Mouse (Mus musculus) retina, postnatal 7 days (tissue): Measurements from ENCODE around the gene Ecd.

Experiments used
- DNase-seq: peaks from one replicate; pipeline ENCODE4 v3.0.0-alpha.2; 2012; ENCODE audit warnings: low read depth, low spot score

The Ecd gene

DNA sequence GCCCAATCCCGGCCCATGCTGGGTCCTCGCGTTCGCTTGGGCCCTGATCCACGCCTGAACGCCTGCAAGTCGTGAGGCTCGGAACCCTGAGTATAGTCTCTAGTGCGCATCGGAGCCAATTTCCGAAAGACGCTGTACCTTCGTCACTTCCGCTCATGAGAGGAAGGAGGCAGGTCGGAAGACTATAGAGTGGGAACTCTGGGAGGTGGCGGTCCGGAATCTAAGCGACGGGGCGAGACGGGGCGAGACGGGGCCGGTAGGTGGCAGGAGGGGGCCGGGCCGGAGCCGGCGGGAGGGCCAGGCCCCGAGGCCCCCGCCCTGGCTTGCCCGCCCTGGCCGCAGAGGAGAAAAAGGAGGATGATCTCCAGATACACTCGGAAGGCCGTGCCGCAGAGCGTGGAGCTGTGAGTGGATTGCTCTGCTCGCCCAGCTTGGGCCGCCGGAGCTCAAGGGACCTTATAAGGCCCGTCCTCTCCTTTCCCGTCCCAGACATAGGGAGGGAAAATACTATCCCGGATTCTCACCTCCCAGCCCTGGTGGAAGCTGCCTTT lies at the start of gene Ecd, which contains the start of gene Fam149b:
Ecd (minus strand) TSS at position 131 of the 551 bp plus-strand sequence.
Fam149b (plus strand) TSS at position 172 of the 551 bp plus-strand sequence.
- DNase-seq, result peak; percentile 98

DNA sequence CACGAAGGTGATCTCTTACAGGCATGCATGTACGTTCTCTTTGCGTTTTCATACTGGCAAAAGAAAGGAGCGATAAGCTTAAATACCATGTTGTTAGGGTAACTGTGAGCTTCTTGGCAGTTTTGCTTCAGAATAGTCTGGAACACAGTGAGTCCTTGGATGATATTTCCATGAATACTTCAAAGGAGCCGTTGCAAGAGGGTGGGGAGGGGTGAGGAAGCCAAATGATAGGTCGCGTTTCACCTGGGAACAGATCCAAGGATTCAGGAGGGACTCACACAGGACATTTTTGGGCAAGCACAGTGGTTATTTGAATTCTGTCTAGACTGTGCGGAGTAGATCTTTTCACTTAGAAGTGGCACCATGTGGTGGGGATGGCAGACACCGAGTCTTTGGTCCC lies 49.3 kb upstream of the Ecd start:
- no peak for DNase-seq

DNA sequence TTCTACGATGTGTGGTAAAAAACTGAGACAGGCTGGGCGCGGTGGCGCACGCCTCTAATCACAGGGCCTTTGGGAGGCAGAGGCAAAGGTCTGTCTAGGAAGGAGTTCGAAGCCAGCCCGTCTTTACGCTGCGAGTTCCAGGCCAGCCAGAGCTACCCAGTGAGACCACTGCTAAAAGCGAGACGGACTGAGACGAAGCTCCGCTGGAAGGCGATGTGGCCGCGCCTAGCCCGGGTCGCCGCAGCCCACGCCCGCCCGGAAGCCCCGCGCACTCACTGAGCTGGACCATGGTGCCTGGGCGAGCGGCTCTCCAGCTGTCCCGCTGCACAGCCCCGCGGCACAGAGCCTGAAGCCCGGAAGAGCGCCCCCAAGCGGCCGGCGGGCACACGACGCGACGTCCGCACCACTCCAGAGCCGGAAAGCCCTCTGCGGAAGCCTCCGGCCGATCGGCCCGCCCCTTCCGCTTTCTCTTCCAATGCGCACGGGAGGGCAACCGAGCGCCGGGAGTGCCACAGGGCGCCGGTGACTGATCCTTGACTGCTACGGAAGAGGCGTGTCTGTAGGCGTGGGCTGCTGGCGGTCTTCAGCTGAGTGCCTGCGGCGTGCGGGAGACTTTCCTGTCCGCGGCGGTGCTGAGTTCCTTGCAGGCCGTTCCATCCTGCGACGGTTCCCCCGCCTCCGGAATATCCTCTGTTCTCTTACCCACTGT lies 45.4 kb upstream of the Ecd start, which contains the start of gene Mrps16:
Mrps16 (minus strand) TSS at position 430 of the 709 bp plus-strand sequence.
- peak; percentile 93 for DNase-seq

DNA sequence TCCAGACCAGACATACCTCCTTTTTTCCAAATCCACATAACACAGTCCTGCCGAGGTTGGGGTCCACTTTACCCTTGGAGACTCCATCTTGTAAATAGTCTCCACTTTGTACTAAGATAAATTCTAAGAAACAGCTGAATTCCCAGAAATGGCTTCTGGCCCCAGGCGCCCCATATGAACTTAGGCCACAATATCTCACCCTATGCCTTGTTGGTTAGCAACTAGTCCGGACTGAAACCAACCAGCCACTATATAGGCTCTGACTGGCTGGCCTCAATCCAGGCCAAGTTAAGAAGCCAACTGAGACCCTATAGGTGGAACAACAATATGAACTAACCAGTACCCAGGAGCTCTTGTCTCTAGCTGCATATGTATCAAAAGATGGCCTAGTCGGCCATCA lies 44.4 kb upstream of the Ecd start:
- no peak for DNase-seq

DNA sequence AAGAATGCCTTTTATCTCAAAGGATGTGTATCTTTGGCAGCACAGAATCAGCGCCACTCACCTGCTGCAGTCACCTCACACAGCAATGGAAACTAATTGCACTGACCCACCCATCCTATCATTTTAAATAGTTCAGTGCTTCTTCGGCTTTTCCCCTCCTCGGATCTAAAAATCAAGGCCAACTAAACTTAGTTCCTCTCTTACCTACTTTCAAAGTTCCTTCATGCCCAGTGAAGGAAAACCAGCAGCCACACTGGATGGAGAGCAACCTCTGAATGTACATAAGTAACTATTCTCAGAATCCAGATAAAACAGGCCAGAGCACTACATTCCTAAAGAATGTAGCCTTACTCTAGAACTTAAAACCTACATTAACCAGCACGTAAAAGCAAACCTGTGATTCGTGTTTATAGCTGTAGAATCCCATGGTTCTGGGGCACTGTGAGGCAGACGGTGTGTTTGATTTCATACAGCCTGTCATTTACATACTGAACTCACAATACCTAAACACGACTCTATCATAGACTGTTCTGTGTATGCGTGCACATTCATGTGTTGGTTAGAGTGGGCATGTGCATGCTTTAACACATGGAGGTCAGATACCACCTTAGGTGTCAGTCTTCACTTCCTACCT lies 41.6 kb upstream of the Ecd start:
- DNase-seq, result no peak

DNA sequence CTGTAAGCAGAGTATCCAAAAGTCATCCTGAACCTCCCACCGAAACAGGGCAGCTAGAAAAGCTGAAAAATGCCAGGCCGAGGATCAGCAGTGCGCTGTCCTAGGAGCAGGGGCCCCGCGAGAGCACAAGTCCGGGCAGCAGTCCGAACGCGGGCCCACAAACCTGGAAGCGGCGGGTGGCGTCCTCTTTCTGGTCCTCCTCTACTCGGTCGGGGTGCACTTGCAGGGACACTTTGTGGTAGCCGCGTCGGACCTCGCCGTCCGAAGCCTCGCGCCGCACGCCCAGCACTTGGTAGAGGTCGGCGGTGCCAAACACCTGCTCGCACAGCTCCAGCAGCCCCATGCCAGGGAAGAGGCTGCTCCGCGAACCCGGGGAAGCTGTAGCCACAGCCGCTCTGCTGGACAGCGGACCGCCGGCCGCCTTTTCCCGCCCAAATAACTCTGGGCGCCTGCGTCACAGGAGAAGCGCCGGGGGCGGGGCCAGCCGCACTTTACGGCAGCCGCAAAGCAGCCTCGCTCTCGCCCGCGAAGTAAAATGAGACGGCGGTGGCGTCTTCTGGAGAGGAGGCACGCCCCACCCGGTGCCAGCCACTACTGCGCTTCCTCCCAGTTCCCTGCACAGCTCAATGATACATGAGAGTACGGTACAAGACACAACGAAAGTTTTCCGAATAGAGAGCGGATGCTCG lies 40.7 kb upstream of the Ecd start, which contains the start of gene Dnajc9:
Dnajc9 (minus strand) TSS at position 470 of the 689 bp plus-strand sequence.
- DNase-seq, result peak; percentile 78

DNA sequence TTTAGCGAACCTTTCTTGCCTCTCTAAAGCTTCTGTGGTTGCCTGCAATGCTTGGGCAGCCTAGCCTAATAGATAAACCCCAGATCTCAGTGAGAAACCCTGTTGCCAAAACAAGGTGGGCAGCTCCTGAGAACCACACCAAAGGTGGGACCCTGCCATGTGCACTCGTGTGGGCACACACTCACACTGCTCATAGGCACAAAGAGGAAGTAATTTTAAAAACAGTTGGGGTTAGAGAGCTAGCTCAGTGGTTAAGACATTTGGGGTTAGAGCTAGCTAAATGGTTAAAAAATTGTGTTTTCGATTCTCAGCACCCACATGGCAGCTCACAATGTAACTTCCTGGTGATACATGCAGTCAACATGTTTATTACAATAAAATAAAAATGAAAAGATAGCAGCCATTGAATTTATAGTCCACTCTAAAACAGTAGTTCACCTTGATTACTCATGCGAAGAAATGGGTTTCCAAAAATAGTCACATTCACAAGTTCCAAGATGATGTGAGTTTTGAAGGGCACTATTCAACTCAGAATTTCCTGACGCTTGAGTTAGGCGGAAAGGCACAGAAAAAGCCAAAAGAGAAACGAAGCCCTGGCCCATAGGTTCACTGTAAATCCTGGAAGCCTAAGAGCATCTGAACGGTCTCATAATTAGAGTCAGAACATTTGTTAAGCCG lies 32.0 kb upstream of the Ecd start:
- no peak for DNase-seq

DNA sequence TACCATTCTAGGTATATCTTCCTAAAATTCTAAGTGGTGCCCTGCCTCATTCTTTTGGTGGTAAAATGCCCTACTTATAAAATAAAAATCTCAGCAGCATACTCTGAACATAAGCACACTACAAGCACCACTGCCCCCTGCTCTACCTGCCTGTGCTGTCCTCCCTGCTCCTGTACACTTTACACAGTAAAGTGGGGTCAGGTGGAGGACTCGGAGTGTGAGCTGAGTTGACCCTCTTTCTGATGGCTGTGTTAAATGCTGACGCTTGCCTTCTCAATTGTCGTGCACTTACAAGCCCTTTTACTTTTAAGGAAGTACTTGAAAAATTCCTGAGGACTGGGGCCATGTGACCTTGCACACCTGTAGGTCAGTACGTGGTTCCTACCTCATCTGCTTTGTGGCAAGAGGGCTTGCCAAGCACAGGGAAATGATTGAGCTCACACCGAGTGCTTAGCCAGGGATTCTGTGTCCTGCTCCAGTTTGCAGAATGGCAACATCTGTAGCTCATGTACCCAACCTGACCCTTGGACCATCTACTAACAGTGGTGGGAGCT lies 31.2 kb upstream of the Ecd start:
- DNase-seq, result no peak

DNA sequence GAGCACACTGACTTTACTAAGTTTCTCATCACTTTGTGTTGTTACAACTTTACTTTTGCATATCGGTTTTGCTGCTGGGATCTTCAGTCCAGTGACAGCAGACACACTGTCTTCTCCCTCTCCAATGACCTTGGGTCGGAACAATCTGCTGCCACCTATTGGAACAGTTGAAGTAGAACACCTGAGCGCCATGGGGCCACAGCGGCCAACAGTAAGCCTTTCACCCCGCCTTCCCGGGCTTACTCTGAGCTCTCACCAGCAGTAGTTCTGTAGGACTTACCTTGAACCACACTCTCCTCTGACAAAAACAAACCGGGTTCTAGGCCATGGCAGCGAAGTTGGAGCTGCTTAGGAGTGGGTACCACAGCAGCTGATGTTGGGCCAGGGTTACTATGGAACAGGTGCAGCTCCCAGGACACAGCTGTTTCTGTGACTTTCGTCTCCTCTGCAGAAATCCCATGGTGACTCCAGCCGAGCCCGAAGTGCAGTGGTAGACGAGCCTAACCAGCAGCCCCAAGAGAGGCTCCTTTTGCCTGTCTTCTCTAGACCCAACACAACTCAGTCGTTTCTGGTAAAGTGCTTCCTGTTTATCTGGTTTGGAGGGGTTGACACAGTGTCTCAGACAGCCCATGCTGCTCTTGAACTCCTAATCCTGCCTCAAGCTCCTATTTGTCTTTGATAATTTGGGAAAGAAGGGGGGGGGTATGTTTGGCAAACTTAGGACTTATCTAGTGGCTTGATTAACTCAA lies 30.6 kb upstream of the Ecd start:
- peak; percentile 49 for DNase-seq

DNA sequence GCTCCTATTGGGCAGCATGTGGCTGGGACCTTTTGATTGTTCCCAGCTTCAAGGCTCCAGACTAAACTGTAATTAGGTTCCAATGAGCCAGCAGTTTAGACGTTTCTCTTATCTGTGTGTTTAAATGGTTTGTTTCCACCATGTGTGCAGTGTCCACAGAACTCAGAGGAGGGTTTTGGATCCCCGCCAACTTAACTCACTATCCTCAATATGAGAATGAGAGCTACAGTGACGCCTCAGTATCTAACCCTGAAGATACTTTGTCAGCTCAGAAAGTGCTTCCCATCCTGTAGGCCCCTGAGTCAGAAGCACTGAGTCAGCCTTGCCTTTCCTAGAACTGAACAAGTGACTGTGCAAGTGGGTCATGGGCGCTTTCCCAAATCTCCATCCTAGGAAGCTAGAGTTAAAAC lies 29.2 kb upstream of the Ecd start:
- DNase-seq, result no peak

DNA sequence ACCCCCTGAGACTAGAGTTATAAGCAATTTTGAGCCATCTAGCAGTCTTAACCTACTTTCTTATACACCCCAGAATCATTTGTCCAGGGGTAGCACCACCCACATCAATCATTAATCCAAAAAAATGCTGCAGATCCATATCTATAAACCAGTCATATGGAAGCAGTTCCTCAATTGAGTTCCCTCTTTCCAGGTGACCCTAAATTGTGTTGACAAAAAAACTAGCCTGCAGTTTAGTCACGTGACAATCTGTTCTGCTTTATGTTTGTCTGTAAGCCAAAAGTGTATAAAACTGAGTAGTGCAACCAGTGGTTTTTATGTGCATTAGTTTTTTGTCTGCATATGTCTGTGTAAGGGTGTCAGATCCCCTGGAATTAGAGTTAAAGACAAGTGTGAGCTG lies 23.9 kb upstream of the Ecd start:
- DNase-seq, result no peak

DNA sequence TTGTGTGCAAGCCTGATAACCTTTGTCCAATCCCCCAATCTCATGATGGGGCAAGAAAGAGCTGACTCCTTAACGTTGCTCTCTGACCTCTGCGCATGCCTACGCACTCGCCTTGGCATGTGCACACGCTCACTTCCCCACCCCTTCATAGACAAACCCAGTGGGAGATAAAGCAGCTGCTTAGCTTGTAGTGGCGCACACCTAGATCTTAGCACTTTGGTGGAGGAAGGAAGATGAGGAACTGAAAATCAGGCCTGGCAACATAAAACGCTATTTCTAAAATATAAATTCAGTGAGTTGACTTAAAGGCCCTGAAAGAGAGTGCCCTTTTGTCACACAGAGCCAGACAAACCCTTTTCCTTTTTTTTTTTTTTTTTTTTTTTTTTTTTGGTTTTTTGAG lies 22.9 kb upstream of the Ecd start:
- DNase-seq, result no peak

DNA sequence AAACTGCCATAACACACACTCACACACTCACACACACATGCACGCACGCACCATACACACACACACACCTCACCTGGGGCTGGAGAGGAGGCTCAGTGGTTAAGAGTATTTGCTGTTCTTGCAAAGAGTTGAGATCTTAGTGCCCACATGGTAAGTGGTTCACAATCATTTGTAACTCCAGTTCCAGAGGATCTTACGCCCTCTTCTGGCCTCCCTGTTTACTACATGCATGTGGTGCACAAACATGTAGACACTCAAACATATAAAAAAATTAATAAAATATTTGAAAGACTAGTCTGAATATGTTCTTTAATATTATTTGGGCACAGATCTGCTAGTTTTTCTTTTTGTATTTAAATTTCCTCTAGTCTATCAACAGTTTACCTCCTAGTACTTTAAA lies 20.4 kb upstream of the Ecd start:
- no peak for DNase-seq

DNA sequence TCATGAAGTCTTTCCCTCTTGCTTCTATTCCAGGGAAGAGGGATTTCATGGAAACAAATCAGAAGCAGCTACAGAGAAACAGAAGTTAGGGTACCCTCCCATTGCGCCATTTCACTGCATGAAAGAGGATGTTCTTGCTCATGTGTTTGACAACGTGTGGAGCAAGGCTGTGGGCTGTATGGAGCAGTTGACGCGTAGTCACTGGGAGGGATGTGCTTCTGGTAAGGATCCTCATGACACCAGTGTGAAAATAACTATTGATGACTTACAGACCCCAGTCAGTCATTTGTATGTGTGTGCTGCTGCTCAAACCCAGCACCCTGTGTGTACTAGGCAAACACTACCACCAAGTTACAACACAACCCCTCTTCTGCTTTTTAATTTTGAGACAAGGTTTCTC lies 15.3 kb upstream of the Ecd start:
- DNase-seq, result no peak

DNA sequence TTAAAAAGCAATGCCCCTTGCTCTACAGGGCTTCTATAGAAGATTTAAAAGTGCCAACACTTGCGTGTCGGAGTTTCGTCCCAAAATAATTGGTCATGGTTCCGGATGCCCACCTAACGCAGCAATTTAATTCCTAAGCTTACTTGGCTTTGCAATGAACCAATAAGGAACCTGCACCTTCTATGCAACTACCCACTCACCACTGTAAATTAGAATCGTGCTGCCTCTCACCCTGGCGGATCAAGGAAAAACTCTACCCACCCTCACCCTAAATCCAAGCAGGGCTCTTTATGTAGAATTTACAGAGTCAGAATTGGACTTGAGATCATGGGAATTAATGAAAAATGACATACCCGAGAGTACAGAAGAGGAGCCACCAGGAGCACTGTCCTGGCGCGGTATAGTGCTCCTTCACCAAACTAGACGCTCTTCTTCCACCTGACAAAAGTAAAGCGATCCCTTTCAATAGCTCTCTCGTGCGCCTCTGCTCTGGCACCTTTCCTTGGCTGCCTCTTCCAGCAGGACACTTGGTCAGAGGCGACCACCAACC lies 405 bp downstream of the Ecd start:
- DNase-seq, result no peak

DNA sequence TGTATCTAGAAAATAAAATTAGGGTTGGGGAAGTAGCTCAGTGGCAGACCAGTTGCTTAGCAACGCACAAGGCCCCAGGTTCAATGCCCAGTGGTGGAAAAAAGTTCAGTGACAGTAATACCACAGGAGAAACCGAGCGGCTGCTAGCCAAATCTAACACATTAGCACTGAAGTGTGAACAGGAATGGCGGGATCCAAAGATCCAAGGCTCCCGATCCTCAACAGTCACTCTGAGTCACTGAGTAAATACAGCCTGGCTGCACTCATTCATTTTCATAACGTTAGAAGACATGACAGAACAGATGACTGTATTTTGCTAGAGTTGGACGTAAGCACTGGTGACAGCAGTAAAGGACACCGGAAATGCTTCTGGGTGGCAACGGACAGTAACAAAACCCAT lies 2.0 kb downstream of the Ecd start:
- no peak for DNase-seq

DNA sequence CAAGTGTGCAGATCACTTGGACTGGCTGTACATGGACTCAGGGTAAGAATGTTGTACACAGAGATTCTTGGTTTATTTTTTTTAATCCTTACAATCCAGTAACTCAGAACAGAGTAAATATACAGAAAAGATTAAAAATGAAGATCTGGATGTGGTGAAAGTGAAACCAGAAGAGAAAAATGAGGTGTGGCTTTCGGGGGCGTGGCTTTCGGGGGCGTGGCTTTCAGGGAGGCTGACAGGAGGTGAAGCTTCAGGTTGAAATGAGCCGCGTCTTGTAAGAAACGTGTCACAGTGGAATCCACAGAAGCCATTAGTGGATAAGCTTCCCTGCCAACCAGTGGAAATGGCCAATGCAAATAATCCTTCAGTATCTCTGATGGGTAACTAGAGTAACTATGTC lies 7.1 kb downstream of the Ecd start:
- DNase-seq, result no peak

DNA sequence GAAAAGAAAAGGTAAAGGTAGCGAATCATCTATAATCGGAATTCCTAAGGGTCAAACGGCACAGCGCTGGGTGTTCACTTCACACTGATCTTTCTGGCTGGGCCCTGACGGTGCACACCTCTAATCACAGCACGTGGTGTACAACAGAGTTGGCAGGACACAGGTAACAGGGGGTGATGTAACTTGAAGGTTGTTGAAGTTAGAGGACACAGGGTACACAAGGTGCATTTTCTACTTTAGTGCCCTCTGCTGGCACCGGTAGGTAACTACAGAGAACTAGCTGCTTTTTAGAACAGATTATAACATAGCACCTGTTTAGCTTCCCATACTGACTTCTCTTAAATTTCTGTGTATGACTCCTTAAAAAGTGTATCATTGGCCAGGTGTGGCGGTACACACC lies 7.8 kb downstream of the Ecd start:
- peak; percentile 16 for DNase-seq

DNA sequence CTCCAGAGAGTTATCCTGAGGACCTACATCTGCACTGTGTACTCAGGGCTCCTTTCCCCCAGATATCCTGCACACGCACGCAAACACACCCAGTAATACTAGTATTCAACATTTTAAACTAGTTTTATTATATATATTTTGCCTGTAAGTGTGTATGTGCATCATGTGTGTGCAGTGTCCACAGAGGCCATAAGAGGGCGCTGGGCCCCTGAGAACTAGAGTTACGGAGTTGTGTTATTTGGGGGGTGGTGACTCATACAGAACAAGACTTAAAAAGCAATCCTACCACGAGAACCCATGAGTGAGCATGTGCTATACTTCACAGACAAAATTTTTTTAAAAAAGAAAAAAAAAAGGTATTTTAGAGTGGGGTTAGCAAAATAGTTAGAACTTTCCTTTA lies 8.5 kb downstream of the Ecd start:
- DNase-seq, result no peak

DNA sequence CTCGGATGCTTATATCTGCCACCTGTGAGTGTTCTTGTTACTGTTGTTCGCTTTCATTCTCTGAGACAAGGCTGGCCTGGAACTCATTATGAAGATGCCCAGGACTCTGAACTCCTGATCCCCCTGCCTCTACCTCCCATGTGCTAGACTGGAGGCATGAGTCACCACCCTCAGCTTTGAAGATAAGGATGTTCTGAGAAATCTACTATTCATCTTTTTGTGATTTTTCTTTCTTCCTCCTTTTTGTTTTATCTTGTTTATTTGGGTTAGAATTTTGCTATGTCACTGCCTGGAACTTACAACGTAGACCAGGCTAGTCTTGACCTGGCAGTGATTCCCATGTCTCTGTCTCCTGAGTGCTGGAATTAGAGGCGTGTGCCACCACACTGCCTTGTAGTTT lies 16.6 kb downstream of the Ecd start:
- no peak for DNase-seq
